Mouse (Mus musculus): ENCODE data around the gene Cnr2. TPM values are rescaled to one million over a fixed set of nuclear protein-coding genes. Genes with fewer than 3 reads are reported as not detected.

The Cnr2 gene
- polyA plus RNA-seq, 1 experiment: not detected

DNA sequence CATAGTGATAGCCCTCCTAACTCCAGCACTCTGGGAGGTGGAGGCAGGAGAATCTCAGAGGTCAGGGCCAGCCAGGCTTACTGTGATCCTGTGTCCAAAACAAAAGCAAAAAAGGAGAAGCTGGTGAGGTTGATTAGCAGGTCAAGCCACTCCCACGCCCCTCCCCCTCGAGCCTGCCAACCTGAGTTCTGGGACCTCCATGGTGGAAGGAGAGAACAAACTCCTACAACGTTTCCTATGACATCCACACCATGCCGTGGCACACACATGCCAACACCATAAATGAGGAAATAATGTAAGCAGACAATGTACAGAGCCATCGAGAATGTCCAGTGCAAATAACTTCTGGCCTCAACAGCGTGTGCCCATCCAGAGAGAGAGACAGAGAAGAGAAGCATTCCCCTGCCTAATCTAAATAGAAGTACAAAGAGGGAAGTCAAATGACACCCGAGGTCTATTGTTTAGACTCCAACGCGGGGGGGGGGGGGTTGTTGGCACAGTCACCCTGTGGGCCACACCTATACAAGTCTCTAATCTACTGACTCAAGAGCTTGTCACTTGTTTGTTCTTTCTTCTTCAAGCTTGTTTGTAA, 19.1 kb upstream of the Cnr2 start:
- TF ChIP-seq POLR2A (IDR thresholded peaks at IDR 0.05; ENCODE audit: low read depth, low read length): no peak
- no peak for TF ChIP-seq CTCF (IDR thresholded peaks at IDR 0.05; ENCODE audit: borderline replicate concordance, insufficient read depth, low read length)
- Histone ChIP-seq H3K27ac (ENCODE audit: insufficient read depth, low read length) (peak overlapping the region; percentile 20), H3K4me3 (ENCODE audit: insufficient read depth, low read length) (0 out of 2 replicates have a peak overlapping the region, but pooled peaks have one; percentile 1), H3K4me1 (ENCODE audit: control insufficient read depth, insufficient read depth, low read length) (peaks cover 9% of the 10 kb centered on the region)

DNA sequence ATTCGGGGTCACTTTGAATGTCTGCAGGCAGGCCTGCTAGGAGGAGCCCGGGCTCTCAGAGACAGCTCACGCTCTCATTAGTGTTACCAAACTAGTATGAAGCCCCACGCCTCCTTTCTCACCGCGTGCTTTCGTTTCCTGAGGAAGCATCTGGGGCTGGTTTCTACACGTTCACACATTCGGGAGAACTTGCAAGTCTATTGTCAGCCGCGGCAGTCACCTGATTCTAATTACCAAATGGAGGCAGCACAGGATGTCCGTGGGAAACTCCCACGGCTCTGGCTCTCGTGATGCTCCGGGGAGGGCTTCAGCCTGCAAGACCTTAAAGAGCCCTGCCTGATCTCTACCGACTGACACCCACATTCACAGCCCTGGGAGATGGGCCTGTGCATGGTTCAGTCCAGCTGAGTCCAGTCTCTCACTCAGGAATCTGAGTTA, 18.6 kb upstream of the Cnr2 start:
- Histone ChIP-seq H3K4me3 (ENCODE audit: insufficient read depth, low read length) (0 out of 2 replicates have a peak overlapping the region, but pooled peaks have one; percentile 1), H3K27ac (ENCODE audit: insufficient read depth, low read length) (peak overlapping the region; percentile 20), H3K4me1 (ENCODE audit: control insufficient read depth, insufficient read depth, low read length) (peaks cover 9% of the 10 kb centered on the region)
- TF ChIP-seq CTCF (IDR thresholded peaks at IDR 0.05; ENCODE audit: borderline replicate concordance, insufficient read depth, low read length) (no peak), POLR2A (IDR thresholded peaks at IDR 0.05; ENCODE audit: low read depth, low read length) (0 out of 2 replicates have a peak, but pooled peaks have one; percentile 17)

DNA sequence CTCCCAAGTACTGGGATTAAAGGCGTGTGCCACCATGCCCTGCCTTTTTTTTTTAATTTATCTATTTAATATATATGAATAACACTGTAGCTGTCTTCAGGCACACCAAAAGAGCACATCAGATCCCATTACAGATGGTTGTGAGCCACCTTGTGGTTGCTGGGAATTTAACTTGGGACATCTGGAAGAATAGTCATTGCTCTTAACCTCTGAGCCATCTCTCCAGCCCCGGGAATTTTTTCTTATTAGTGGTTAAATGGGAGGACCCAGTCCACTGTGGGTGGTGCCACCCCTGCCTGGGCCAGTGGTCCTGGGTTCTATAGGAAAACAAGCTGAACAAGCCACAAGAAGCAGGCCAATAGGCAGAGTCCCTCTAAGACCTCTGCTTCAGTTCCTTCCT, 17.5 kb upstream of the Cnr2 start:
- Histone ChIP-seq H3K4me3 (ENCODE audit: insufficient read depth, low read length) (no peak overlapping the region), H3K4me1 (ENCODE audit: control insufficient read depth, insufficient read depth, low read length) (peaks cover 9% of the 10 kb centered on the region), H3K27ac (ENCODE audit: insufficient read depth, low read length) (no peak overlapping the region)
- TF ChIP-seq POLR2A (IDR thresholded peaks at IDR 0.05; ENCODE audit: low read depth, low read length): no peak
- no peak for TF ChIP-seq CTCF (IDR thresholded peaks at IDR 0.05; ENCODE audit: borderline replicate concordance, insufficient read depth, low read length)

DNA sequence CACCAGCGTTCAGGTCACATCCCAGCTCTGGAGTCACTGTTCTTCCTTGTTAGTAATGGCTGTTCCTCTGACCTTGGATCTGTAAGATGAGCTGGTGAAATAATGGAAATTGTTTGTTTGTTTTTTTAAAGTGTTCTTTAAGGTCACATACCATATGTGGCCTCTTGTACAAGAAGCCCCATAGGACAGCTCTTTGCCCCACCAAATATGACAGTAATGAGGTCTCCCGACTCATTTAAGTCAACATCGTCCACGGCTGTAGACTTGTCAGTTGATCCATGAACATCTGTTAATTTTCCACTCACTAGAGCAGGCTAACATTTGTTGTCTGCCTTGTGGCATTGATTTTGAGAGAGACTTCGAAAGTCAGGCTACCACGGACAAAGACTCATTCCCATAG, 16.2 kb upstream of the Cnr2 start:
- Histone ChIP-seq H3K4me1 (ENCODE audit: control insufficient read depth, insufficient read depth, low read length) (peaks cover 14% of the 10 kb centered on the region), H3K27ac (ENCODE audit: insufficient read depth, low read length) (no peak overlapping the region), H3K4me3 (ENCODE audit: insufficient read depth, low read length) (no peak overlapping the region)
- TF ChIP-seq POLR2A (IDR thresholded peaks at IDR 0.05; ENCODE audit: low read depth, low read length): no peak
- TF ChIP-seq CTCF (IDR thresholded peaks at IDR 0.05; ENCODE audit: borderline replicate concordance, insufficient read depth, low read length): no peak

DNA sequence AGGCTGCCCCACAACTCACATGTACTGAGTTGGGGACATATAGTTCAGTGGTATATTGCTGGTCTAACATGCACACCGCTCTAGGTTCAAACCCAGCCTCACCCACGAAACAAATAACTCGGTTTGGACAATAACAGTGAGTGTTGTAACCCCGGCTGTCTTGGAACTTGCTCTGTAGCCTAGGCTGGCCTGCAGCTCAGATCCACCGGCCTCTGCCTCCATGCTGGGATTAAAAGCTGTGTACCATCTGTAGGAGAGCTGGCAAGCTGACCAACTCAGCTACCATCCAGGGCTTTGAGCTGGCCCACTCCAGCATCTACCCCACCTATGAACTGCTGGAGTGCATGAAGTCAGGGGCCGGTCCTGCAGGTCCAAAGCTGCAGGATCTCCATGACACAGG, 15.2 kb upstream of the Cnr2 start:
- Histone ChIP-seq H3K4me1 (ENCODE audit: control insufficient read depth, insufficient read depth, low read length) (peaks cover 12% of the 10 kb centered on the region), H3K4me3 (ENCODE audit: insufficient read depth, low read length) (no peak overlapping the region), H3K27ac (ENCODE audit: insufficient read depth, low read length) (no peak overlapping the region)
- TF ChIP-seq CTCF (IDR thresholded peaks at IDR 0.05; ENCODE audit: borderline replicate concordance, insufficient read depth, low read length) (no peak), POLR2A (IDR thresholded peaks at IDR 0.05; ENCODE audit: low read depth, low read length) (no peak)

- Histone ChIP-seq H3K27ac (ENCODE audit: insufficient read depth, low read length) (no peak overlapping the region), H3K4me1 (ENCODE audit: control insufficient read depth, insufficient read depth, low read length) (peaks cover 12% of the 10 kb centered on the region), H3K4me3 (ENCODE audit: insufficient read depth, low read length) (no peak overlapping the region)
- TF ChIP-seq CTCF (IDR thresholded peaks at IDR 0.05; ENCODE audit: borderline replicate concordance, insufficient read depth, low read length) (no peak), POLR2A (IDR thresholded peaks at IDR 0.05; ENCODE audit: low read depth, low read length) (no peak)
Observed at GRCm38 (mm10) chr4:135880576-135880975, 14.6 kb upstream of the Cnr2 start.

DNA sequence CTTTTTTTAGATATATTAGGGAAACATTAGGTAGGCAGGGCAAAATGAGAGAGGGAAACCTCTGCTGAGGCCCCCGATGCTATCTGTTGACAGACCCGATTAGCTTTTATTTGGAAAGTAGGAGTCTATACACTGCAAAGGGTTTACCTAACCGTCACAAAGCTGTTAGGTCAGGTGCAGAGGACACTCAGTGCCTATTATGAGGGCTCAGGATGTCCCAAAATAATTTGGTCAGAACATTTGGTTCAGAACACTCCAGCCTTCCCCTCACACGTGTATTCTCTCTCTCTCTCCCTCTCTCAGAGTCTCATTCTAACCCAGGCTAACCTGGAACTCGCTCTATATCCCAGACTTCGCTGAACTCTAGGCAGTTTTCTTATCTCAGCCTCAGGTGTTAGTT, 13.2 kb upstream of the Cnr2 start:
- H3K4me3 ChIP-seq (ENCODE audit: insufficient read depth, low read length): no peak overlapping the region
- H3K27ac ChIP-seq (ENCODE audit: insufficient read depth, low read length): no peak overlapping the region
- no peak for TF ChIP-seq POLR2A (IDR thresholded peaks at IDR 0.05; ENCODE audit: low read depth, low read length)
- no peak for TF ChIP-seq CTCF (IDR thresholded peaks at IDR 0.05; ENCODE audit: borderline replicate concordance, insufficient read depth, low read length)
- H3K4me1 ChIP-seq (ENCODE audit: control insufficient read depth, insufficient read depth, low read length): peaks cover 8% of the 10 kb centered on the region; the same call in 1 of the 2 replicates

- Histone ChIP-seq H3K27ac (ENCODE audit: insufficient read depth, low read length) (no peak overlapping the region), H3K4me3 (ENCODE audit: insufficient read depth, low read length) (no peak overlapping the region), H3K4me1 (ENCODE audit: control insufficient read depth, insufficient read depth, low read length) (peaks cover 8% of the 10 kb centered on the region; the same call in 1 of the 2 replicates)
- TF ChIP-seq POLR2A (IDR thresholded peaks at IDR 0.05; ENCODE audit: low read depth, low read length): no peak
- no peak for TF ChIP-seq CTCF (IDR thresholded peaks at IDR 0.05; ENCODE audit: borderline replicate concordance, insufficient read depth, low read length)
Observed at GRCm38 (mm10) chr4:135883401-135883851, 11.8 kb upstream of the Cnr2 start.

GRCm38 (mm10) chr4:135883881-135884516, 11.2 kb upstream of the Cnr2 start:
- H3K27ac ChIP-seq (ENCODE audit: insufficient read depth, low read length): no peak overlapping the region
- TF ChIP-seq POLR2A (IDR thresholded peaks at IDR 0.05; ENCODE audit: low read depth, low read length) (no peak), CTCF (IDR thresholded peaks at IDR 0.05; ENCODE audit: borderline replicate concordance, insufficient read depth, low read length) (no peak)
- peaks cover 8% of the 10 kb centered on the region; the same call in 1 of the 2 replicates for H3K4me1 ChIP-seq (ENCODE audit: control insufficient read depth, insufficient read depth, low read length)
- H3K4me3 ChIP-seq (ENCODE audit: insufficient read depth, low read length): no peak overlapping the region

DNA sequence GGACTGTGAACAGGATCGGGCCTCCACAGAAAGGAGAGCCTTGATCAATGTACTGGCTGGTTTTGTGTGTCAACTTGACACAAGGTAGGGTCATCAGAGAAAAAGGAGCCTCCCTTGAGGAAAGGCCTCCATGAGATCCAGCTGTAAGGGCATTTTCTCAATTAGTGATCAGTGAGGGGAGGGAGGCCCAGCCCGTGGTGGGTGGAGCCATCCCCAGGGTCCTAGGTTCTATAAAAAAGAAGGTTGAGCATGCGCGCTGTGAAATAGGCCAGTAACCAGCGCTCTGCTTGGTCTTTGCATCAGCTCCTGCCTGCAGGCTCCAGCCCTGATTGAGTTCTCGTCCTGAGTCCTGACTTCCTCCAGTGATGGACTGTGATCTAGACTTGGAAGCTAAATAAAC, 10.7 kb upstream of the Cnr2 start:
- no peak overlapping the region for H3K27ac ChIP-seq (ENCODE audit: insufficient read depth, low read length)
- no peak for TF ChIP-seq POLR2A (IDR thresholded peaks at IDR 0.05; ENCODE audit: low read depth, low read length)
- TF ChIP-seq CTCF (IDR thresholded peaks at IDR 0.05; ENCODE audit: borderline replicate concordance, insufficient read depth, low read length): no peak
- H3K4me3 ChIP-seq (ENCODE audit: insufficient read depth, low read length): no peak overlapping the region
- H3K4me1 ChIP-seq (ENCODE audit: control insufficient read depth, insufficient read depth, low read length): peaks cover 8% of the 10 kb centered on the region; the same call in 1 of the 2 replicates
